Mouse (Mus musculus) cerebellum, adult 18-20 months (tissue): Measurements from ENCODE around the gene Grin2d.

Source experiments
- DNase-seq, 2 experiments: peaks; one replicate each; pipeline ENCODE4 v3.0.0; 2021

Grin2d gene

GRCm38 (mm10) chr7:45802551-45802950 is 75.6 kb downstream of the Grin2d start:
- DNase-seq: no peak

DNA sequence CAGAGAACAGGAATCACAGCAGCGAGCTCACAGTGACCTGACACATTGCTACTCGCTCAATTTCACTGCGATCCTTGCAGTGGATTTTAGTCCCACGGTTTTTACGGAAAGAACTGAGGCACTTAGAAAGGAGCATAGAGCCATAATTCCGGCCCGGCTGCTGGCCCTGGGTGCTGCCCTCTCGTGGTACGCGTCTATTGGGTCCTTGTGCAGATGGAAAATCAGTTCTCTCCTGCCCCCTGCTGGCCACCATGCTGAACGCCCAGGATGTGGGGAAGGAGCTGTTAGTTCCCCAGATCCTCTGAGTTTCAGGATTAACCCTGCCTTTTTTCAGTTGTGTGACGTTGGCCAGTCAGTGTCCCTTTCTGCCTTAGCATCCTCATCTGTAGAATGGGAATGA is 76.8 kb downstream of the Grin2d start:
- DNase-seq: peak; percentile 91 to 96

DNA sequence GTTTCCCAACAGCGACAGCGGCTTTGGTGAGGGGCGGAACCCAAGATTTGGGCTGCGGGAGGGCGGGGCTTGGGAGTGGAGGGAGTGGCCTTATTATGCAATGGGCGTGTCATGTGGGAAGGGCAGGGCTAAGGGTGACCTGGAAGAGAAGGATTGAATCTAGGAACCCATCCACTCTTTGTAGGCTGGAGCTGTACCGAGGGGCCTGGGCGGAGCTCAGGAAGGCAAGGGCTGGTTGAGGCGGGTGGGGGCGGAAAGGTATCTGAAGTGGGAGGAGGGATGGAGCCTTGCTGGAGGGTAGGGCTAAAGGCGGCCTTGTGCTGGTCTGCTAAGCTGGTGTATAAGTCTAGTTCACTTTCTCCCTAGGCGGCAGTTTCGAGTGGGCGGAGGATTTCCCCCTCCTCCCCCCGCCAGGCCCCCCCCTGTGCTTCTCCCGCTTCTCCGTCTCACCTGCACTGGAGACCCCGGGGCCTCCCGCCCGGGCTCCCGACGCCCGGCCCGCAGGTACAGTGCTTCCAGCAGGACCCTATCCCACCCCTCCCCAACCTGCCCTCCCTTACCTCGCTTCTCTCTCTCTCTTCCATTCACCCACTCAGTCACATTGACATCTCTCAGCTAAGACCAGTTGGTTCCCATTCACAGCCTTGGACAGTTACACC is 77.5 kb downstream of the Grin2d start:
- peak in 1 of 2 experiments; percentile 23 for DNase-seq

- no peak for DNase-seq
Measured at GRCm38 (mm10) chr7:45800001-45800400, 78.2 kb downstream of the Grin2d start.

GRCm38 (mm10) chr7:45798931-45799330 is 79.2 kb downstream of the Grin2d start:
- peak in 1 of 2 experiments; percentile 9 for DNase-seq

DNA sequence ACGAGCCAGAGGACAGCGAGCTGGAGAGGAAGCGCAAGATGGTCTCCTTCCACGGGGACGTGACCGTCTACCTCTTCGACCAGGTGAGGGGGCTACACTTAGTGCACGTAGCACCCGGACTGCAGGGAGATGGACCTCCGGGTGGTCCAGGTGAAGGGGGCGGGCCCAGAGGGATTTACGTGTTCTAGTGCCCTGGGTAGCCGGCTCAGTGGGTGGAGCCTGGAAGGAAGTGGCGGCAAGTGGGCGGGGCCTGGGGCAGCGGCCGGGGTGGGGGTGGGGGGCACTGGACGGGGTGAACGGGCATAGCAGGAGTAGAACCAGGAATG is 79.7 kb downstream of the Grin2d start:
- peak; percentile 41 to 45 for DNase-seq

GRCm38 (mm10) chr7:45797661-45798510 is 80.3 kb downstream of the Grin2d start:
- peak in 1 of 2 experiments; percentile 22 for DNase-seq

- DNase-seq: no peak
Measured at GRCm38 (mm10) chr7:45796950-45797349, 81.2 kb downstream of the Grin2d start.

GRCm38 (mm10) chr7:45794971-45795370 is 83.2 kb downstream of the Grin2d start:
- DNase-seq: peak in 1 of 2 experiments; percentile 25

GRCm38 (mm10) chr7:45793969-45794585 is 84.1 kb downstream of the Grin2d start:
- peak in 1 of 2 experiments; percentile 12 for DNase-seq

- peak in 1 of 2 experiments; percentile 9 for DNase-seq
Measured at GRCm38 (mm10) chr7:45793240-45793639, 84.9 kb downstream of the Grin2d start.

GRCm38 (mm10) chr7:45791756-45792490 is 86.3 kb downstream of the Grin2d start:
- DNase-seq: peak in 1 of 2 experiments; percentile 5

GRCm38 (mm10) chr7:45790721-45791120 is 87.5 kb downstream of the Grin2d start:
- peak in 1 of 2 experiments; percentile 4 for DNase-seq

GRCm38 (mm10) chr7:45787642-45788041 is 90.5 kb downstream of the Grin2d start:
- DNase-seq: peak in 1 of 2 experiments; percentile 27

DNA sequence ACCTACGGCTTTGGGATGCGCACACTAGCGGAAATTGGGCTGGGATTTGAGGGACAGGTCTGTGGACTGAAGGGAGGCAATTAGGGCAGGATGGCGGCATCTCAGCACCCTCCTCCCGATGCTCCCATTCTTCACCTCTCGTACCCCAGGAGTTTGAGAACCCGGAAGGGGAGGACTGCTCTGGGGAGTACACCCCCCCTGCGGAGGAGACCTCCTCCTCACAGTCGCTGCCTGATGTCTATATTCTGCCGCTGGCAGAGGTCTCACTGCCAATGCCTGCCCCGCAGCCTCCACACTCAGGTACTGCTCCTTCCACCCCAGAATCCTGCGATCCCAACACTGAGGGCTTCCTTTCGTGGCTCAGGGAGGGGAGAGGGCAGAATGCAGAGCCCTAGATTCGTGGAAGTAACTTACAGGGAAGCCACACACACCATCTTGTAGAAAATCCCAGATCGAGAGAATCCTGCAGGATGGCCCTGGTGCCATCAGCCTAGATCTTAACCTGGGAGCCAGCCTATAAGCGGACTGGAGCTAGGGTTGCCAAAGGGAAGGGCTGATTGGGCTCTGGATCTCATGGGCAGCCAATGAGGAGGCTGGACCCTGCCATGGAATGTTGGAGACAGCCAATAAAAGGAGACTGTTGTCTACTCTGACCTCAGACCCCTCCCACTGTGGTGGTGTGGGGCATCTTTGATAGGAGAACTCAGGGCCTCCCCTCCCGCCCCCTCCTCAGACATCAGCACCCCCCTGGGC is 91.3 kb downstream of the Grin2d start:
- DNase-seq: peak; percentile 69 to 82

- peak; percentile 73 to 84 for DNase-seq
Measured at GRCm38 (mm10) chr7:45786136-45786578, 92.0 kb downstream of the Grin2d start.

- peak; percentile 66 to 77 for DNase-seq
Measured at GRCm38 (mm10) chr7:45785388-45786135, 92.6 kb downstream of the Grin2d start.

DNA sequence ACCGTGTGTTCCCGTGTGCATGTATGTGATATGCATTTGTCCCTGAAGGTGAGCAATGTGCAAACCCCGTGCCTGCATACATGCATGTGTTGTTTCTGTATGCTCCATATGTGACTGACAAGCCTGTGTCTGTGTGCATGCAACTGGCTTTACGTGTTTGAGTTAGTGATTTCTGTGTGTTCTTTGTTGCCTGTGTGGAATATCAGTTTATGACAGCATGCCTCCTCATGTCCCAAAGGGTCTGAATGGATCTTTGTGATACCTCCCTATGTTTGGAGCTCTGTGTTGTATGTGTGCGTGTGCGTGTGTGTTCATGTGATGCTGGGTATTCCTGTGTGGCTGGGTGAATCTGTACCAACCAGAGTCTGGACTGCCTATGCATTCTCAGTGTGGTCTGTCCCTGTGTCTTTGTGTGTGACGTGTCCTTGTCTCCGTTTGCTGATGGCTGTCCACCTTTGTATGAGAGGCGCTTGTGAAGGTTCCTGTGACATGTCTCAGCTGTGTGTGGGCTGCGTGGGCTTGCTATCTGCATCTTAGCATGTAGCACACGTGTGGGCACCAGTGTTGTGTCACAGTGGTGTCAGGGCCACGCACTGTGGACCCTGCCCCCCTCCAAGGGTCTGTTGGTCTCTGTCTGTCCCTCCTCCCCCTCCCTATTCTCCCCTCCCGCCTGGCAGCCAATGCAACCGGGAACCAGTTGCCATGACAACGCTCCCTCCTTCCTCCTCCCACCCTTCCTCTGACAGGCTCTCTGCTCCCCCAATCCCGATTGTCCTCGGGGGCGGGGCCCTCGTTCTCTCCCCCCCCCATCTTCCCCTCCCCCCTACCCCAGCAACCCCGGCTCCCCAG is 93.4 kb downstream of the Grin2d start, which contains the start of gene Sult2b1:
Sult2b1 (minus strand) TSS at position 146 of the 849 bp plus-strand sequence.
- peak; percentile 91 to 95 for DNase-seq

DNA sequence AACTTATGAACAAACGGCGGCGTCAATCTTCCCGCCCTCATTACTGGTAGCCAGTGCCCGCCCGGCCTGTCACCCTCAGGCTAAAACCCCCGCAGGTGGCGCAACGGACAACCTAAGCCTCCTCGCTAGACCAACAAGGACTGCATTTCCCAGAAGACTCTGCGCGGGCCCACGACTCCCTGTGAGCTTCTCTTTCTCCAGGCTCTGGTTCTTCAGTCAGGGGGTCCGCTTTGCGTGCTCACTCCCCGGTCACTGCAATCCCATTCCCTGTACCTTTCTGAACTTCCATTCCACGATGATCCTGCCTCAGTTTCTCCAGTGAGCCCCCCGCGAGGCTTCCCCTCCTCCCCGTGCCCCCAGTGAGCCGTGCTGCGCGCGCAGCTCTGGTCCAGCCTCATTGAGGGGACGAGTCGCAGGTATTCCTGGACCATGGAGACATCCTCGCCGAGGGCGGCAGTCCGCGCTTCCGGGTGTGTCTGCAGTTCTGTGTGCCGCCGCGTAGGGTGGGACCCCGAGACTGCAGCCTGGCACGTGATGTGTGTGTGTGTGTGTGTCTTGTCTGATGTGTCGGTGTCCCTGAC is 94.6 kb downstream of the Grin2d start, which contains the start of gene Lmtk3:
Lmtk3 (plus strand) TSS at position 228 of the 581 bp plus-strand sequence.
- peak; percentile 88 to 95 for DNase-seq

- DNase-seq: no peak
Measured at GRCm38 (mm10) chr7:45782271-45782670, 95.9 kb downstream of the Grin2d start.
